Mouse (Mus musculus): ENCODE measurements at regions not wholly inside any gene's neighbourhood (a gene's known extent, or its start where the extent isn't known, plus 50 kb on each side); places are given as distances from the start of the nearest gene placed in this dataset.

GRCm38 (mm10) chr10:29921658-29922057, 278.7 kb downstream of the Cenpw start:
- DNase-seq (ENCODE audit: low read depth, low spot score): no peak

- no peak for DNase-seq (ENCODE audit: low read depth, low spot score)
Observed at GRCm38 (mm10) chr10:29897780-29898363, 302.5 kb downstream of the Cenpw start.

GRCm38 (mm10) chr10:29864566-29864965, 328.9 kb upstream of the Rspo3 start:
- no peak for DNase-seq (ENCODE audit: low read depth, low spot score)

- no peak for DNase-seq (ENCODE audit: low read depth, low spot score)
Observed at GRCm38 (mm10) chr10:29855749-29856313, 320.2 kb upstream of the Rspo3 start.

GRCm38 (mm10) chr10:29852516-29852915, 316.8 kb upstream of the Rspo3 start:
- DNase-seq (ENCODE audit: low read depth, low spot score): no peak

GRCm38 (mm10) chr10:29824939-29825658, 289.4 kb upstream of the Rspo3 start:
- DNase-seq (ENCODE audit: low read depth, low spot score): no peak

GRCm38 (mm10) chr10:29824413-29824812, 288.7 kb upstream of the Rspo3 start:
- no peak for DNase-seq (ENCODE audit: low read depth, low spot score)

GRCm38 (mm10) chr10:29823177-29823576, 287.5 kb upstream of the Rspo3 start:
- no peak for DNase-seq (ENCODE audit: low read depth, low spot score)

GRCm38 (mm10) chr10:29803915-29804545, 268.4 kb upstream of the Rspo3 start:
- no peak for DNase-seq (ENCODE audit: low read depth, low spot score)

GRCm38 (mm10) chr10:29802637-29803036, 267.0 kb upstream of the Rspo3 start:
- no peak for DNase-seq (ENCODE audit: low read depth, low spot score)

- no peak for DNase-seq (ENCODE audit: low read depth, low spot score)
Observed at GRCm38 (mm10) chr10:29794663-29795062, 259.0 kb upstream of the Rspo3 start.

GRCm38 (mm10) chr10:29786220-29786810, 250.6 kb upstream of the Rspo3 start:
- no peak for DNase-seq (ENCODE audit: low read depth, low spot score)

- DNase-seq (ENCODE audit: low read depth, low spot score): no peak
Observed at GRCm38 (mm10) chr10:29736677-29737076, 201.0 kb upstream of the Rspo3 start.

- no peak for DNase-seq (ENCODE audit: low read depth, low spot score)
Observed at GRCm38 (mm10) chr10:29725319-29725718, 189.7 kb upstream of the Rspo3 start.

- DNase-seq (ENCODE audit: low read depth, low spot score): no peak
Observed at GRCm38 (mm10) chr10:29710967-29711366, 175.3 kb upstream of the Rspo3 start.

GRCm38 (mm10) chr10:29708653-29709052, 173.0 kb upstream of the Rspo3 start:
- DNase-seq (ENCODE audit: low read depth, low spot score): no peak

- peak; percentile 31 for DNase-seq (ENCODE audit: low read depth, low spot score)
Observed at GRCm38 (mm10) chr10:29693009-29693935, 157.6 kb upstream of the Rspo3 start.

GRCm38 (mm10) chr10:29689529-29689928, 153.9 kb upstream of the Rspo3 start:
- no peak for DNase-seq (ENCODE audit: low read depth, low spot score)

- no peak for DNase-seq (ENCODE audit: low read depth, low spot score)
Observed at GRCm38 (mm10) chr10:29686982-29687381, 151.3 kb upstream of the Rspo3 start.

- DNase-seq (ENCODE audit: low read depth, low spot score): no peak
Observed at GRCm38 (mm10) chr10:29674377-29674776, 138.7 kb upstream of the Rspo3 start.

GRCm38 (mm10) chr10:29661752-29662151, 126.1 kb upstream of the Rspo3 start:
- DNase-seq (ENCODE audit: low read depth, low spot score): no peak

All from c-Kit-negative CD71-positive TER-119-positive erythroid progenitor cells, embryonic 14.5 days (primary cell).